Mouse (Mus musculus) heart, embryonic 10.5 days (tissue): ENCODE measurements at regions not wholly inside any gene's neighbourhood (a gene's known extent, or its start where the extent isn't known, plus 50 kb on each side); places are given as distances from the start of the nearest gene placed in this dataset.

Source experiments
- DNase-seq: peaks from one replicate; pipeline ENCODE4 v3.0.0-alpha.2; 2017; ENCODE audit warnings: low spot score
- H3K27ac ChIP-seq: fragments of 300-500 bp; sonication (generic); 2 replicates; pipeline ENCODE4 v1.5.1; 2016; ENCODE audit warnings: mild to moderate bottlenecking
- H3K27me3 ChIP-seq: fragments of 300-500 bp; sonication (generic); 2 replicates; pipeline ENCODE4 v1.6.1; 2016; ENCODE audit warnings: mild to moderate bottlenecking; ENCODE audit not compliant: poor library complexity, insufficient read depth, severe bottlenecking
- H3K36me3 ChIP-seq: fragments of 300-500 bp; sonication (generic); 2 replicates; pipeline ENCODE4 v1.6.1; 2016; ENCODE audit warnings: mild to moderate bottlenecking, moderate library complexity
- H3K4me1 ChIP-seq: fragments of 300-500 bp; sonication (generic); 2 replicates; pipeline ENCODE4 v1.6.1; 2016; ENCODE audit warnings: mild to moderate bottlenecking
- H3K4me3 ChIP-seq: fragments of 300-500 bp; sonication (generic); 2 replicates; pipeline ENCODE4 v1.5.1; 2016; ENCODE audit warnings: mild to moderate bottlenecking, moderate library complexity
- H3K9me3 ChIP-seq: fragments of 300-500 bp; sonication (generic); 2 replicates; pipeline ENCODE4 v1.6.1; 2016; ENCODE audit warnings: mild to moderate bottlenecking, moderate library complexity
- WGBS: fragments of 180-500 bp; shearing (Covaris S2); methylation state at CpG from one replicate; pipeline ENCODE4 v1.1.7; 2016; 5-methylcytosine and 5-hydroxymethylcytosine counted together

DNA sequence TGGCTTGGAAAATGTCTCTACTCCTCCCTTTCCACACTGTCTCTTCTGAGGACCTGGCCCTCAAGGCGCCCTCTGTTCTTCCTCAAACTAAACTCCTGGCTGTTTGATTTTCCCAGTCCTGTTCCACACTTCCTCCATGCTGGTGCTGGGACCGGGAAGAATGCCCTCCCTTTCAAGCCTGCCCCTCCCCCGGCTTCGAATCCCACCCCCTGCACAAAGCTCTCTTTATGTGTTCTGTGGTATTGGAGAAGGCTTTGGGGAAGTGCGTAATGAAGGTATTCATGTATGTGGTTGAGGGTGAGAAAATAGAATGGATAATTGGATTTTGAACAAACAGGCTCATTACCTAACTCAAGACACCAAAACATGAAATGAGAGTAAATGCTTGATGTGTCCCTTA, 277.4 kb downstream of the Nr2f2 start:
- Histone ChIP-seq H3K27ac (no peak overlapping the region), H3K36me3 (no peaks in the 10 kb centered on the region), H3K9me3 (0 out of 2 replicates have a peak, but pooled peaks cover 8% of the 10 kb centered on the region), H3K27me3 (no peaks in the 10 kb centered on the region), H3K4me3 (no peak overlapping the region), H3K4me1 (no peaks in the 10 kb centered on the region)
- 61% methylated on average over 5 of the region's 5 CpGs for WGBS
- no peak for DNase-seq

DNA sequence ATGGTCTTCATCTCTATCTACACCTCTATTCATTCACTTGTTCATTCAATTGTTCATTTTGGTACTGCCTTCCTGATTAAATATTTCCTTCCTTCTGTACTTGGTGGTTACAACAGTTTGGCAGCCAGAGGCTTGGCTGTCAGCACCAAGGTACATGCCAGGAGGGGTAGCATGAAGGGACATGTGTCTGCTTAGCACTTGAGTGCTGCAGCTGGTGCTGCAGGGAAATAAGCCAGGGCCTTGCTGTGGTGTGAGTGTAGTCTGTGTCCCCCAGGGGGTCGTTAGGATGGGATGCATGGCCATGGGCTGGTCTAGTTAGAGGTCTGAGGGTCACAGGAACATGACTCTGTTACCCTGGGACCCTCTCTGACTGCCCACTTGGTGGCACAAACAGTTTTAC, 296.9 kb downstream of the Nr2f2 start:
- 35% methylated on average over 1 of the region's 1 CpGs for WGBS
- Histone ChIP-seq H3K4me1 (peaks cover 9% of the 10 kb centered on the region), H3K27me3 (no peaks in the 10 kb centered on the region)

DNA sequence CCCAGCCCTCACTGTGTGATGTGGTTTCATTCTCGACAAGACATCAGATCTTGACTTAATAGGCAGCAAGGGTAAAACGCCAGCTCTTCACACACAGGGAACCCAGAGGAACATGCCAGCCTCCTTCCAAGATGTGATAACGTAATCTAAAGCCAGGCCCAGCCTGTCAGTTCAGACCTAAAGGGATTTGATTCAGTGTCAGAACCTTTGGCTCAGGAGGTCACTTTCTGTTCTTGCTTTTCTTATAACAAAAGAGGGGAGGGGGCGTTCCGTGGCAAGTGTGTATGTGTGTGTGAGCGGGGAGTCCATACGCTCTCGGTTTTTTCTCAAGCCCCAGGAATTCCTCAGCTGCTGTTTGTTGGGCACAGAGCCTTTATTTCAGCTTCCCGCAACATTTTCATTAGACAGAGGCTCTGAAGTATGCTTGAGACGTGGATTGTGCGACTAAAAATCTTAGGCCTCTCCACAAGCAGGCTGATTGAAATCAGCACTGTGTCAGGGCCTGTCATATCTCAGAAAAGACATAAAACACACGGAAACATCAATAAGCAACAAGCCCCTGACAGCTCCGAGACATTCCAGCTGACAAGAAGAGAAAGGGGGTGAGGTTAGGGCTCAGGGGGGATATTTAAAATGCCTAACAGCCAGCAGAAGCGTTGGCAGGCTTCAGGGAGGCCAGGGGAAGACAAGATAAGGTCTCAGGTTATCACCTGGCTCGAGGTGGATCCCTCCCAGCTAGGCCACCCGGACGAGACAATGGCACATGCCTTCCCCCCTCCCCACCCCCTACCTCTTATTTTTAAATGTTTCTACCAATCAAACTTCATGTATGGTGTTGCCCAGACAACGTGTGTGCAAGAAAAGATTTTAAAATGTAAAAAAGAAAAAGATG, 298.5 kb downstream of the Nr2f2 start:
- H3K9me3 ChIP-seq = no peaks in the 10 kb centered on the region
- no peak for DNase-seq
- peaks cover 9% of the 10 kb centered on the region for H3K4me1 ChIP-seq
- no peaks in the 10 kb centered on the region for H3K27me3 ChIP-seq
- peak overlapping the region; percentile 24; the same call in 1 of the 2 replicates for H3K4me3 ChIP-seq
- WGBS = 22% methylated on average over 18 of the region's 18 CpGs
- no peaks in the 10 kb centered on the region for H3K36me3 ChIP-seq
- H3K27ac ChIP-seq = 0 out of 2 replicates have a peak overlapping the region, but pooled peaks have one; percentile 42

More for the DNA sequence above, 296.9 kb downstream of the Nr2f2 start:
- H3K4me3 ChIP-seq = no peak overlapping the region
- no peaks in the 10 kb centered on the region for H3K36me3 ChIP-seq
- H3K27ac ChIP-seq = no peak overlapping the region
- H3K9me3 ChIP-seq = no peaks in the 10 kb centered on the region
- DNase-seq = no peak

DNA sequence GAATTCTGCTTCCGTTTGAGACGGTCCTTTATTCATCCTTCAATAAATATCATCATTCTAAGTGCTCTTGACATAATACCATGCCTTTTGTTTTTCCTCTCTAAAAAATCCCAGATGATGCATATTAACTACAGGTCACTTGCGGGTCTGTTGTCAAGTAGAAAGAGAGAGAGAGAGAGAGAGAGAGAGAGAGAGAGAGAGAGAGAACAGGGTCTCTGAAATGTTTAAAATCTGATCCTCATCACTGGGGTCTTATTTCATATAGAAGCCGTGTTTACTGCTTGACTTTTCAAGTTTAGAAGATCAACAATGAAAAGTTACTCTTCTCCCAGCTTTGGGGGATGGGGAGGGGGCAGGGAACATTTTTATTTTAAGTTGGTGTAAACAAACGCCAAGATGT, 299.5 kb downstream of the Nr2f2 start:
- Histone ChIP-seq H3K4me1 (peaks cover 9% of the 10 kb centered on the region), H3K27ac (no peak overlapping the region), H3K36me3 (no peaks in the 10 kb centered on the region), H3K9me3 (no peaks in the 10 kb centered on the region), H3K27me3 (no peaks in the 10 kb centered on the region), H3K4me3 (no peak overlapping the region)
- WGBS = 76% methylated on average over 5 of the region's 5 CpGs
- DNase-seq = no peak

DNA sequence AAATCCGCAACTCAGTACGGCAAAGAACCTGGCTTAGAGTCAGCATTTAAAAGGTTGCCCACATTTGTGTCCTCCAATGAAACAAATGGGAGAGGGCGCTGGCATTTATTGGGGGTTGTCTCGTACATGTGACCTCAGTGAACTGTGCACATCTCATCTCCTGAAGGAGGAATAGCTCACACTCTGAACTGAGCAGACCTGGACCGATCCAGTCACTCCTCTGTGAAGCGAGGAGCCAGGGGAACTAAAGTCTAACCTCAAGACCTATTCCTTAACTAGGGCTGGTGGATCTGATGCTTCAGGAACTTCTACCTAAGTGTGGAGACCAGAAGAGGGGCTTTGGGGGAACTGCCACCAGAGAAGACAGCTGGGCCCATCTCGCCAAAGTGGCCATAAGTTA, 300.1 kb downstream of the Nr2f2 start:
- 89% methylated on average over 7 of the region's 7 CpGs for WGBS
- no peaks in the 10 kb centered on the region for H3K36me3 ChIP-seq
- no peaks in the 10 kb centered on the region for H3K9me3 ChIP-seq
- no peak overlapping the region for H3K4me3 ChIP-seq
- H3K27ac ChIP-seq = no peak overlapping the region
- H3K27me3 ChIP-seq = no peaks in the 10 kb centered on the region
- DNase-seq = no peak
- peaks cover 9% of the 10 kb centered on the region for H3K4me1 ChIP-seq

DNA sequence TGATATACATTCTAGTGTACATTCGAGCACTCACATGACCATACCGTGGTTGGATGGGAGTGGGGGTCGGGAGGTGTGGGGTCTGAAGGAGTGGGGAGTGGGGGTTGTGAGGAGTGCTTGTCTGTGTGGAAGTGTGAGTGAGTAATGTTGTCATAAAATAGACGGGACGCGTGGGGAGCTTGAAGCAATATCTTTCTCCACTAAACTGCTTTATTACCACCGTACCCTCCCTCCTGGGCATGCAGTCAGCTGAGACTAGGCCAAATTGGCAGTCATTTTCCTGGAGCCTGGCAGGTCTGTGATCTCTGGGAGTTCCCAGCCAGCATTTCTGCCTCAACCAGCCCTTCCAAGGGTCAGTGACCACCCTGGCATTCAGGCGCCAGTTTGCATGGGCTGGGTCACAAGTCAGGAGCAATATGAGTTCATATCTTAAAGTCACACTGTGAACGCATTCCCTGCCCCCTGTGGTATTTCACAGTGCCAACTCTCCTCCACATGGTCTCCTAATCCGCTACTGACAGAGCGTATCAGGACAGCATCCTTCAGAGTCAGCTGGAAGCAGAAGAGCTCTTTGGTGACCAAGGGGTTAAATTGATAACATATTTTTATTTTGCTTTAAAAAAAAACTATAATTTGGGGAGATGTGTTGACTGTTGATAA, 300.9 kb downstream of the Nr2f2 start:
- H3K4me1 ChIP-seq = peaks cover 9% of the 10 kb centered on the region
- 78% methylated on average over 11 of the region's 11 CpGs for WGBS

DNA sequence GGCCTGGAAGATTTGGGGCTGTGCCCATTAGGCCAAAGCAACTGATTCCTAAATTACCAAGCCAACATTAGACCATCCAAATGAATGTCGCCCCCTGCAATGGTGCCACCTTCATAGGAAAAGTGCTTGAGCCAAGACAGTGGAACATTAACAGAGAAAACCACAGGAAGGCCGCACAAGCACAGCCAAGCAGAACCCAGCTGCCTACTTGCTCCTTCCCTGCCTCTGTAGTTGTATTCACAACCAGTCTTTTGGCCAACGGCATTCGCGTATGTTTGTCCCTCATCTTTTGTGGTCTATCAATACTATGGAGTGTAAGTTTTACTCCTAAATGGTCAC, 319.2 kb downstream of the Nr2f2 start:
- 92% methylated on average over 5 of the region's 5 CpGs for WGBS
- no peaks in the 10 kb centered on the region for H3K9me3 ChIP-seq
- no peaks in the 10 kb centered on the region for H3K36me3 ChIP-seq
- H3K27me3 ChIP-seq = no peaks in the 10 kb centered on the region
- no peak overlapping the region for H3K27ac ChIP-seq
- no peak for DNase-seq
- H3K4me3 ChIP-seq = no peak overlapping the region
- no peaks in the 10 kb centered on the region for H3K4me1 ChIP-seq

More for the DNA sequence above, 300.9 kb downstream of the Nr2f2 start:
- no peaks in the 10 kb centered on the region for H3K9me3 ChIP-seq
- no peak overlapping the region for H3K4me3 ChIP-seq
- H3K36me3 ChIP-seq = no peaks in the 10 kb centered on the region
- H3K27ac ChIP-seq = no peak overlapping the region
- no peaks in the 10 kb centered on the region for H3K27me3 ChIP-seq
- no peak for DNase-seq

DNA sequence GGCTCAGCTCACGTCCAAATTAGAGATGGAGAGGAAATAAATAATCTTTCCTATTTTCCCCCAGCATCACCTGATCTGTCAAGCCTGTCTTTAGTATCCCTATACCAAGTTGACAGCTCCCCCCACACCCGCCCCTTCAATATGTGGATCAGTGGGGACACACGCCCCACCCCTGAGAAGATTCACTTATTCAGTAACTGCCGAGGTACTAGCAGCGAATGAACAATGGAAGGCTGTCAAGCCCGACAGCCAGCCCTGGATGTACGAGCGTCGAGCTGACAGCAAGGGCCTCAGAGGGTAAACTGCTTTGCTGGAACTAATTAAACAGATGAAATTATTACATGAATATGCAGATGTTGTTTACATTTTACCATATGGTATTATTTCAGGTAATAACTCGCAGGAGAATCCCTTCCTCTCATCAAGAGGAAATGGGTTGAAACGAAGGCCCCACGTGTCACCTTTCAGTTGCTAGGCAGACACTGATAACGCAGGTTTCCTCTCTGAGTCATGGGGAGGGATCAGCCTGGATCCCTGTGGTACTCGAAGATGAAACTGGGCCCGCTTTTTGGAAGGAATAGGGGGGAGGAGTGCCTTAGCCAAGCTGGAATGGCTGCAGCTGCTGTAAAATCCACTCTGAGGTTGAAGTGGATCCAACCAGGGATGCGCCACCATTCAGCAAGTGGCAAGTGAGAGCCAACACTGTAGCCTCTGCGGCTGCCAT, 319.7 kb downstream of the Nr2f2 start:
- Histone ChIP-seq H3K36me3 (no peaks in the 10 kb centered on the region), H3K4me1 (no peaks in the 10 kb centered on the region), H3K27ac (no peak overlapping the region), H3K4me3 (no peak overlapping the region), H3K9me3 (no peaks in the 10 kb centered on the region), H3K27me3 (no peaks in the 10 kb centered on the region)
- DNase-seq = no peak
- 54% methylated on average over 17 of the region's 17 CpGs for WGBS

DNA sequence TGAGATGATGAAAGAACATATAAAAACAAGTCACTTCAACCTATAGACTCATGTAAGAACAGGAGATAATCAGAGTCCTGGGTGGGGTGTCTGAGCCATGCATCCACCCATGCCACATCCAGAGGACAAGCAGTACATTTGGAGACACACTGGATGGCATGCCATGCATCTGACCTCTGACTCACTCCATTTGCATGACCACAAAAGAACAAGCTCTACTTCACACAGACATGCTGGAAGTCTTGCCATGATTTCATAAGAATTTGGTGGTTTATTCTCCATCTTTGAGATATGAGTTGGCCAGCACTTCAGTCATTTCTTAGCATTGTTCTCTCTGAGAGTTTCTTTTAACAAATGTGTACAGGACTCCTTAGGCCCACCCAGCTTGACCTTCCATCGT, 329.5 kb downstream of the Nr2f2 start:
- H3K27ac ChIP-seq = no peak overlapping the region
- H3K4me1 ChIP-seq = no peaks in the 10 kb centered on the region
- no peak overlapping the region for H3K4me3 ChIP-seq
- H3K27me3 ChIP-seq = no peaks in the 10 kb centered on the region
- no peaks in the 10 kb centered on the region for H3K9me3 ChIP-seq
- WGBS = 85% methylated on average over 1 of the region's 1 CpGs
- H3K36me3 ChIP-seq = no peaks in the 10 kb centered on the region
- no peak for DNase-seq

DNA sequence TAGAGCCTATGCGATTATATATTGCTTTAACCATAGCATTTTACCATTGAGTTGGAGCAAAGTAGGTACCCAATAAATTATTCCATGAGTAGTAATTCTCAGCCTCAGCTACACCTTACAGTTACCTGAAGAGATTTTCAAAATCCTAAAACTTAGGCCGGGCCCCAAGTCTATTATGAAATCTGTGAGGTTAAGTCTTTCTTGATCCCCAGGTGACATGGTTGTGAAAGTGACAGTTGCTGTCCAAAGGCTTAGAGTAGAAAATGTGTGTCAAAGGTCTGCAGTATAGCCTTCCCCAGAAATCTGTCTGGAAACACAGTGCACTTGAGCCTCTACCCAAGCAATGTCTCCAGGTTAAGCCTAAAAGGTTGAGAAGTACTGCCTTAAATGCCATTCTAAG, 333.7 kb downstream of the Nr2f2 start:
- Histone ChIP-seq H3K9me3 (no peaks in the 10 kb centered on the region), H3K4me1 (no peaks in the 10 kb centered on the region), H3K4me3 (no peak overlapping the region), H3K27me3 (no peaks in the 10 kb centered on the region), H3K36me3 (no peaks in the 10 kb centered on the region), H3K27ac (no peak overlapping the region)
- DNase-seq = no peak
- 91% methylated on average over 2 of the region's 2 CpGs for WGBS

DNA sequence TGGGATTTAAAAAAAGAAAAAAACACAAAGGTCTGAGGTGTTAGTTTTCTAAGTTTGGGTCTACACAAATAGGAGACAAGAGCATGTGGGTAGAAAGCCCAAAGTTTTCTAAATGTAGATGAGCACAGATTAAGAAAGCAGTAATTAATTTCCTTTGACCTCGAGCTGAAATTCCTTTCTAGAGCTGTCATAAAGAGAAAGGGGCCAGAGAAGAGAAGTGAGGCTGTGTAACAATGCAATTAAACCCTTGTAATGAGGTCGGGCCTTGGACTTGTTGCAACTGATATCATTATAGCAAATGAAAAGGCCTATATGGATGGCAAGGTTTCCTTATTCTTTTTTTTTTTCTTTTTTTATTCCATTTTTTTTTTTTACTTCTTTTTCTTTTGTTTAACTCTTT, 337.2 kb downstream of the Nr2f2 start:
- H3K9me3 ChIP-seq = no peaks in the 10 kb centered on the region
- H3K27me3 ChIP-seq = no peaks in the 10 kb centered on the region
- DNase-seq = no peak
- H3K4me1 ChIP-seq = no peaks in the 10 kb centered on the region
- 68% methylated on average over 2 of the region's 2 CpGs for WGBS
- H3K27ac ChIP-seq = no peak overlapping the region
- H3K36me3 ChIP-seq = no peaks in the 10 kb centered on the region
- H3K4me3 ChIP-seq = no peak overlapping the region

DNA sequence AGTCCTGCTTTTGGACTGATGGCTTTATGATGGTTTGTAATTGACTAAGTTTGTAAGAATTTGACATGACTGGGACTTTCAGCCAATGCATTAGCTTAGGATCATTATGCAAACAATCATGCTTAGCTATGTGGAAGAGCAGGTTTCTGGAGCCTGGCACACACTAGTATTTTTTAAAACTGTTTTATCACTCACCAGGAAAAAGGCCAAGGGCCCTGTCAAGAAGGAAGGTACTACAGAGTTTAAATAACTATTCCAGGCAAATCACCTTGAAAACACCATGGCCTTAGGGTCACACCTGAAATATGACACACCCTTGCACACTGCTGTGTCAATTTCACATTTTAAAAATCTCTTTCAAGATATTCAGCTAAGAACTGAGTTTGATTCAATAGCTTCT, 341.0 kb downstream of the Nr2f2 start:
- H3K27ac ChIP-seq = no peak overlapping the region
- no peak overlapping the region for H3K4me3 ChIP-seq
- H3K9me3 ChIP-seq = no peaks in the 10 kb centered on the region
- H3K4me1 ChIP-seq = no peaks in the 10 kb centered on the region
- no peaks in the 10 kb centered on the region for H3K27me3 ChIP-seq
- DNase-seq = no peak
- no peaks in the 10 kb centered on the region for H3K36me3 ChIP-seq

DNA sequence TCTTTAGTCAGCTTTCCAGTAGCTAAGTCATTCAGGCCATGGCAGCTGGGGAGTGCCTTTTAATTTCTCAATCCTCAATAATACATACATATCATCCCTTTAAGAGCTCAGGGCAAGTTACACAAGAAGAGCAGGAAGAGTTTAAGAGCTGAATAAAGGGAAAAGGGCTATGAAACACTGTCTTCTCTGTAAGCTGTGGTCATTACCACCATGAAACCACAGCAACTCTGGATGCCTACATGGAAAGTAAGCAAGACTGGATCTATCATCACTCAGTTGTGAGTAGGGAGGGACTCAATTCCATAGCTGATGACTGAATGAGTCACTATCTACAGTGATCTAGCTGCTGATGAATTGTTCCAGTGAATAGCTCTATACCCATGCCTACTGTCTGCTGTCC, 349.9 kb downstream of the Nr2f2 start:
- H3K4me1 ChIP-seq = no peaks in the 10 kb centered on the region
- H3K36me3 ChIP-seq = no peaks in the 10 kb centered on the region
- no peaks in the 10 kb centered on the region for H3K27me3 ChIP-seq
- no peak overlapping the region for H3K4me3 ChIP-seq
- H3K9me3 ChIP-seq = no peaks in the 10 kb centered on the region
- no peak overlapping the region for H3K27ac ChIP-seq
- no peak for DNase-seq
